Mouse (Mus musculus) lung, adult 18-20 months (tissue): ENCODE data around the gene Hook1.
A peak's percentile ranks its signal among the peaks of the same experiment; 100 is the strongest.
"Not testable (repeated sequence)": the region's sequence is repeated elsewhere in the genome, so short reads cannot be mapped to it uniquely, and the experiment has no call there.

Experiments used
- DNase-seq, 2 experiments: peaks; one replicate each; pipeline ENCODE4 v3.0.0; 2022; ENCODE audit warnings: mixed read lengths in 2 of 2

Hook1 gene

DNA sequence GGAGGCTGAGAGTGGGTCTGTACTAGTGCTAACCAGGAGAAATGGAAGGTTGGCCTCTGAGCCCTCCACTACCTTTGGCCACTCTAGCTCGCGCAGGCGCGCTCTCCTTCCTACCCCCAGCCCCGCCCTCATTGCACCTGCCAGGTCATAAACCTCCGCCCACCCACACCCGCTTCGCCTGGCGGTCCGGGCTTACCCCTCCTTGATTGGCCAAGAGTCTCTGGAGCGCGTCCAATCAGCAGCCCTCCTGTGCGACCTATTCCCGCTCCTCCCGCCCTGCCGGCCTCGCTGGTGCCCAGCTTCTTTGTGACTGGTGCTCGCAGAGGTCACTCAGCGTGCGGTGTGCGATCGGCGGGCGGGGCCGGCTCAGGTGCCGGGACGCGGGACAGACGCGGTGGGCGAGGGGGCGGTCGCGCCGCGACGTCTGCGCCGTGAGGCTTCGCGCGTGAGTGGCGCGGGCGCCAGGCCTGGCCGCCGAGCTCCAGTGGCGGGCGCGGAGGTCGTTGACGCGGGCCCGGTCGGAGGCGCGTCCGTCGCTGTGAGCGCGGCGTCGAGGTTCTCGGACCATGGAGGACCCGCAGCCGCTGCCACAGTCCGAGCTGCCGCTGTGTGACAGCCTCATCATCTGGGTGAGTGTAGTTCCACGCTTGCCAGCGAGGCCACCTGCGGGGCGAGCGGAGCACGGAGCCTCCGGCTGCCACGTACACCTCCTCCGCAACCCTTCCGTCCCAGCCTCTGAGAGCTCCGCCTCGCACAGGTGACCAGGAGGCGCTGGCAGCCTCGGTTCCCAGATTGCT lies at the start of gene Hook1:
Hook1 (plus strand) TSS at position 313 of the 797 bp plus-strand sequence.
- DNase-seq = peak; percentile 97 to 98

DNA sequence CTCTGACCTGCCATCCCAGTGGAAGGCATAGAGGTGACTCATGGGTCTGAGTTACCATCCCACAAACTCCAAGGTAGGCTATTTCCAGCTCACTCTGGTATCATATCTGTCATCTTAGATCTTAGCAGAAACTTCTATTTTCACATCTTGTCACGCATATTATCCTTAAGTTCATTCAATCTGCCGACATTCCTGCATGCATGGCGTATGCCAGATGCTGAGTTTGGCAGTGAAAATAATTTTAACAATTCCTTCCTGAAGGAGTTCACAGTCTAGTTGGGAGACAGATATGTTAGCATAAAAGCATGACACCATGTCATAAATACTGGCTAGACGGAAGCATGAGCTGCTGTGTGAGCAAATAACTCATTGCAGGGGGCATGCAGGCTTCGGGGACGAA lies 49.3 kb upstream of the Hook1 start:
- DNase-seq = no peak

DNA sequence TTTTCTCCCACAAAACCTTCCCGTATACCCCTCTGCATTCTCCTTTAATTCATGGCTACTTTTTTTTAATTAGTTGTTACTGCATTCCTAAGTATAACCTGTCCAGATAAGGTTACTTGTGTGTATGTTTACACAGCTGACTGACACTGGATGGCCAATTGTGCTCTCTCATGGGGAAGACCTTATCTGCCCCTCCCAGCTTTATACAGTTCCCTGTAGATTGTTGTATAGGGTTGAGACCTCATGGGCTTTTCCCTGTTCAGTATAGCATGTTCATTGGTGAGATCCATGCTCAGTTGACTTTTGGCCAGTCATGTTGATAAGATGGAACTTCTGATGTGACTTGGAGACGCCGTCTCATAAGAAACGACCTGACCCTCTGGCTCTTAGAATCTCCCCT lies 46.6 kb upstream of the Hook1 start:
- DNase-seq = no peak

- DNase-seq = peak; percentile 52 to 56
These were observed 42.5 kb upstream of the Hook1 start for GRCm38 (mm10) chr4:95924210-95925184.

DNA sequence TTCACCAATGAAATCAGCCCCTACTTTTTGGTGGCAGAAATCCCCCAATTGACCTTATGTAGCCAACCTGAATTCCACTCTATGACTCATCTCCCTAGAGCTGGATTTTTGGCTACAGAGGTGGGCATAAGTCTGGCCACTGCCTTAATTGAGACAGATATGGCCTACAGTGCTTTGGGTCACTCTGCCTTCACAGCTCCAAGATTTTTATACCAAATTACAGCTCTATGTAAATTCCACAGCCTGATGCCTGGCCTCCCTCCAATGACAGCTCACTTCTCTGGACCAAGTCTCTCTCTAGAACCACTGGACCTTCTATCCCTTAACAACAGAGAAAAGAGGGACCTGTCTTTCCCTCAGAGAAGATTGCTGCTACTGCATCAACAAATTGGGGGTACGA lies 38.2 kb upstream of the Hook1 start:
- no peak for DNase-seq

GRCm38 (mm10) chr4:95929936-95930335 lies 37.1 kb upstream of the Hook1 start:
- no peak for DNase-seq

GRCm38 (mm10) chr4:95931331-95931730 lies 35.7 kb upstream of the Hook1 start:
- DNase-seq = no peak

DNA sequence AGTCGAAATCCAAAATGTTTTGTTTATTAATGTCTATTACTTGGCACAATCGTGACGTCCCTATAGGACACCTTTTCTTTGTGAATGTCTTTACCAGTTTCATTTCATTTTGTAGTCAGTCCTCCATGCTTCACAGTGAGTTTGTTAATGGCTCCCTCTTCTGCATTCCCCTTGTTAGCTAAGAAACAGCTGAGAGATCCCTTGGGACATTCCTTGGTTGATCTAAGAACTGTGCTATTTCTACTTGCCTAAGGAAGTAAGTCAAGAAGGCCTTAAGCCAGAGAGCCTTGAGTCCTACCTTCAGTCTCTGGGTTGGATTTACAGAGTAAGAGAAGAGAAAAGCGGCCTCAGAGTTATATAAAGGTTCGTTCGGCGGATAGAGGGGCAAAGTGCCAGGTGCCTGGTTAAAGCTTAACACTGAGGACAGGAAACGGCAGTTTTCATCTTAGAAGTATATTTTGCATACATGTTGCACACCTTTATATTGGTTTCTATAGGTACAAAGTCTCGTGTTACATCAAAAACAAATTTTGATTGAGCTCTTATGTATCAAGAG lies 33.2 kb upstream of the Hook1 start:
- DNase-seq = no peak

DNA sequence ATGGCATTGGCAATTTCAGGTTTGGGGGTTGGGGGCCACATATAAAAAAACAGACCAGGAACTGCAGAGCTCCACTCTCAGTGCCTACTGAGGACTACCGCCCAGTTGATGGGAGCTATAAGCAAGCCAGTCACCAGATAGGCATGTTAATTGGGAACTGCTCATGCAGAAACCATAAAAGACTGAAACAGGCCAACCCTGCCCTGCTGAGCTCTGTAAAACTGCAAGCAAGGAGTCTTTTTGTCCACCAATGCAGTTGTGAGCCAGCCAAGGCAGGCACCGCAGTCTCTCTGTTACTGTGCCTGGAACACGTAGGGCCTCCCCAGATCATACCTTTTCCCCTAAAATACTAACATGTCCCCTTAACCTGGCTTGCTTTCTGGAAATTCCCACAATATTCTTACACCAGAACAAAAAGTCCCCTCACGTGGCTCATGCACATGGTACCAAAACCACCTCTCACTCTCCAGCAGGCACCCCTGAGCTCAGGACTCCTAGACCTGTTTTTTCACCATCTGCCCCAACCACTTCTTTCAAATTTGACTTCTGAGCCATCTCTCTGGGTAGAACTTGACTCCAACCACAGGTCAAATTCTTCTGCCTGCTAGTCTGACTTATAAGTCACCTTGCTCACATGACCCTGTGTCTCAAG lies 32.5 kb upstream of the Hook1 start:
- no peak for DNase-seq

- DNase-seq = no peak
These were observed 28.3 kb upstream of the Hook1 start for GRCm38 (mm10) chr4:95938701-95939100.

- DNase-seq = no peak
These were observed 19.1 kb upstream of the Hook1 start for GRCm38 (mm10) chr4:95947896-95948295.

DNA sequence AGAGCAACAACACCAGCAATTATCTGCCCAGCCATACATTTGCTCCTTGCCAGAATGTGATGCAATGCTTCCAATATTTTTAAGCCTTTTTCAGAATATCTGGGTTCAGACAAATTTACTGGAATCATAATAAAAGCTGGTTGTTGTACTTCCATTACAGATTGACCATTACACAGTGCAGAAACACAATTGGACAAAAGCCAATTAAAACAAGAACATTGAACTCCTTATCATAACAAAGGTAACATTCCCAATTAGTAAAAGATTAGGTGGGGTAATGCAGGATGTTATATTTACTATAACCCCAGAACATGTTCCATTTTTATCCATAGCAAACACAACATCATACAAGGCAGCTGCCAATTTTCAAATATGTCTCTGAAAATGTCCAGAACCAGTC lies 13.7 kb upstream of the Hook1 start:
- no peak for DNase-seq

DNA sequence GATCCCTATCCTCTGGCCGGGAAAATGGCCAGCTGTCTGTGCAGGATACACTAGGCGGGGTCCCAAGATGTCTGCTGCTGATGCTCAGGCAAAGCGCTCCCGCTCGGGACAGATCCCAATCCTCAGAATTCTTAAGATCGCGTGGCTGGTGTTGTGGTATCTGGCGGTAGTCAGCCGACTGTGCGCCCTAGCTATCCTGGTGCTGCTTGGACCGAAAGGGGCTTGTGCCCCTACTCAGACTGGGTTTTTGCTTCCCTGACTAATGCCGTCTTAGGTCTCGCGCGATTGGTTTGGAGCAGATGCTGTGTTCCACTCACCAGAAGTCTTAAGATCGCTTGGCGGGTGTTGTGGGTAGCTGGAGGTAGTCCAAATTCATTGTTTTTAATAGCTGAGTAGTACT lies 15.2 kb downstream of the Hook1 start:
- not testable (repeated sequence) for DNase-seq

DNA sequence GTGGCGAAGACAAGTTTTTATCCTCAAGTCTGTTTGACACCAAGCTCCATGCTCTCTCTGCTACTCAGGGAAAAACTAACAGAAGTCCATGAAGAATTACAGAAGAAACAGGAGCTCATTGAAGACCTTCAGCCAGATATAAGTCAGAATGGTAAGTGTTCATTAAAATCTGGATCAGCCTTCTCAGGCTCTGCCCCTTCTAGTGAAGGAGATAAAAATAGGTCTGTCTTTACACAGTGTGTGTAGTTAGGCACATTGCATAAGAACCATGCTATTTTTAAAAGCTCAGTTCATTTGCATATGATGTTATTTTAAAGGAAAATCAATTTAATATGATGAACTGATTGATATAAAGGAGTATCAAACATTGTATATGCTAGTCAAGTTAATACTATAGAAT lies 49.8 kb downstream of the Hook1 start:
- no peak for DNase-seq

DNA sequence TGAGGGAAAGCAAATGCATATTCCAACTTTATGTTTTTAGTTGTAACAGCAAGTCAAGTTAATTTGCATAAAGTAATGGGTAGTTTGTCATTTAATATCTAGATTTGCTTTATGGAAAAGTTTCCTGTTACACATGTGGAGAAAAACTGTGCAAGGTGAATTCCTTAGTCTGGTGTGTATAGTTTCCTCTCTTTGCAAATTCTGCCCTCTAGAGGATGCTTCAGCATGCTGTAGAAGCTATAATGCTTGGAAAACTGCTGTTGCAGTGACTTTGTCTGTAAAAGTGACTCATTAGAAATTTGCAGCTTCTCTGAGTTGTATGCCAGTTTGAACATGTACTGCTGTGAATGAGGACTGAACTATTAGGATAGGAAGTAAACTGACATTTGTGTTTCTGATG lies 55.8 kb downstream of the Hook1 start:
- DNase-seq = no peak

- DNase-seq = no peak
These were observed 61.4 kb downstream of the Hook1 start for GRCm38 (mm10) chr4:96028412-96028811.

GRCm38 (mm10) chr4:96060106-96060505 lies 93.1 kb downstream of the Hook1 start:
- no peak for DNase-seq

GRCm38 (mm10) chr4:96062045-96062444 lies 95.0 kb downstream of the Hook1 start:
- DNase-seq = no peak
